Mouse (Mus musculus): ENCODE results near the gene Ppef2. TPM values are rescaled to one million over a fixed set of nuclear protein-coding genes. Genes with fewer than 3 reads are reported as not detected.
A peak's percentile ranks its signal among the peaks of the same experiment; 100 is the strongest.

Gene Ppef2
- polyA plus RNA-seq, 1 experiment from 2014 or later = 0.11 TPM

DNA sequence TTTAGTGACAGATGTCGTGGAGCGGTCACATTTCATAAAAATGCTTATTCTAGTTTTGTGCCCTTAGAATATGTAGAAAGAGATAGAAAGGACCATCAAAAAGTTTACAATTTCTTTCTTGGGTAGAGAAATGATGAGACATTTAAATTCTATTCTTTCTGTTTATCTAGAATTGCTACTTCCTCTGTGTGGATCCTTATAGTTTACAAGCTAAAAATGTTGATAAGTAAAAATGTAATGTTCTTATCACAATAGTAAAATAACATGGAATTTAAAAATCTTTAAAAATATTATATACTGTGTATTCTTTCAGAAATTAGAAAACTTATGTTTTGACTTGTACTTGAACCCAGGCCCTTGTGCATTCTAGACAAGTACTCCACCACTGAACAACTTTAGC lies 11.2 kb downstream of the Ppef2 start:
- no peaks in the 10 kb centered on the region for H3K4me1 ChIP-seq (replicated peaks; ENCODE audit: control insufficient read depth, insufficient read depth, low read length)
- peaks cover under 1% of the 10 kb centered on the region; the same call in 1 of the 2 replicates for H3K9me3 ChIP-seq (ENCODE audit: control insufficient read depth, low read length)
- H3K9ac ChIP-seq (replicated peaks; ENCODE audit: low read depth, low read length) = no peak overlapping the region
- no peaks in the 10 kb centered on the region for H3K36me3 ChIP-seq (ENCODE audit: control insufficient read depth, insufficient read depth)
- ATAC-seq = no peak
- no peak overlapping the region for H3K27ac ChIP-seq (ENCODE audit: low read length)
- no peak overlapping the region for H3K4me3 ChIP-seq (replicated peaks; ENCODE audit: low read length)
- H3K4me2 ChIP-seq (ENCODE audit: low read length) = no peak overlapping the region
- H3K27me3 ChIP-seq (replicated peaks; ENCODE audit: control insufficient read depth, insufficient read depth, low read length) = no peaks in the 10 kb centered on the region
- 100% methylated on average over 2 of the region's 2 CpGs for WGBS

DNA sequence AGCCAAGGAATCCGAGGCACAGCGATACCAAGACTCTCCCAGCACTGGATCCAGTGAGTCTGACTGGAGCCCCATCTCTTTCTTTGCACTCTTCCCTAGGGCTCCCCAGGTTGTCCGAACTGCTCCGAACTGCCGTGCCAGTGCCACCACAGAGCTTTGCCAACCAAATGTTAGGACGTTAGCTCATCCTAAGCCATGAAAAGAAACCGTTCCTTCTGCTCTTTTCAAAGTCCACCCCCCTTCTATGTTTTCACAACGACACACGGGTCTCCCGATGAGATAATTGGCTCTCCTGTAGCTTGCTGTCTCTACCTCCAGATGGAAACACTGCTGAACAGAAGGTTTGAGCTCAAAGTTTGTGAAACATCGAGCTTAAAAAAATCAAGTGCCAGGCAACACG lies 15.3 kb downstream of the Ppef2 start:
- peak; percentile 79 for ATAC-seq
- H3K4me2 ChIP-seq (ENCODE audit: low read length) = no peak overlapping the region
- H3K36me3 ChIP-seq (ENCODE audit: control insufficient read depth, insufficient read depth) = no peaks in the 10 kb centered on the region
- no peaks in the 10 kb centered on the region for H3K4me1 ChIP-seq (replicated peaks; ENCODE audit: control insufficient read depth, insufficient read depth, low read length)
- H3K9ac ChIP-seq (replicated peaks; ENCODE audit: low read depth, low read length) = no peak overlapping the region
- H3K27me3 ChIP-seq (replicated peaks; ENCODE audit: control insufficient read depth, insufficient read depth, low read length) = no peaks in the 10 kb centered on the region
- H3K4me3 ChIP-seq (replicated peaks; ENCODE audit: low read length) = no peak overlapping the region
- no peaks in the 10 kb centered on the region for H3K9me3 ChIP-seq (ENCODE audit: control insufficient read depth, low read length)
- WGBS = 67% methylated on average over 12 of the region's 12 CpGs
- no peak overlapping the region for H3K27ac ChIP-seq (ENCODE audit: low read length)

DNA sequence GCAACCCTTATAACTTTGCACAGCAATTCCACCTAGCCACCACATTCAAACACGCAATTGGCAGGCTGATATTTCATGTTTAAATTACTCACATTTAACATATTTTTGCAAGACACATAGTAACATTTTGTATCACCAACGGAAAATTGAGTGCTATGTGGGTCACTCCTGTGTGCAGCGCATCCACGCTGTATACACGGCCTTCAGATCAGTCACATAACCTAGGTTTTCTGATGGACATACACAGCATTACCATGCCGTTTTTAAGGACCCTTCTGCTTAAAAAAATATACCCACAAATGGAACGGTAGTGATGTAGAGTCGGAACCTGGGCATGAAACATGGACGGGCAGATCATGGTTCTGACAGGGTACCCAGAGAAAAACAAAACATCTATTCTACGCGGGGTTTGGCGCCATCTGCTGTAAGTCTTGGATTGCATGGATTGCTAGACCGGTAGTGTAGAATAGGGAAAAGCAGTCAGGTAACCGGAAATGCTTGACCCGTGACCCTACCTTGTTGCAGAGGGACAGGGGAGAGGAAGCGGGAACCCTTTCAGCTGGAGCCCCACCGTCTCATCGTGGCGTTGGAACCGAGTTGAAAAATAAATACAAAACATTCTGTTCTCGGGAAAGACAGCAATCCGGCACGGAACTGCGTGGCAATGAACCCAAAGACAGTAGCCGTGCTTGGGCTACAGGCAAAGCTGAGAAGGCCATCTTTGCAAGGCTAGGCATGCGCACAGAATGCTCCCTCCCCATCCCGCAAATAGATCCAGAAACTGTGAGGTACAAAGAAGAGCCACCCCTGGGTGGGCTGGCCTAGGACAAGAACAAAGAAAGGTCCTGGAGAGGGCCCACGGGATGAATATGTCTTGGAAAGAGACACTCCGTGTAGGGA lies 16.5 kb downstream of the Ppef2 start:
- ATAC-seq = peak; percentile 65
- Histone ChIP-seq H3K4me3 (replicated peaks; ENCODE audit: low read length) (no peak overlapping the region), H3K9ac (replicated peaks; ENCODE audit: low read depth, low read length) (no peak overlapping the region), H3K9me3 (ENCODE audit: control insufficient read depth, low read length) (no peaks in the 10 kb centered on the region), H3K36me3 (ENCODE audit: control insufficient read depth, insufficient read depth) (no peaks in the 10 kb centered on the region), H3K27me3 (replicated peaks; ENCODE audit: control insufficient read depth, insufficient read depth, low read length) (no peaks in the 10 kb centered on the region), H3K27ac (ENCODE audit: low read length) (no peak overlapping the region), H3K4me2 (ENCODE audit: low read length) (peak overlapping the region; percentile 20), H3K4me1 (replicated peaks; ENCODE audit: control insufficient read depth, insufficient read depth, low read length) (no peaks in the 10 kb centered on the region)
- 41% methylated on average over 29 of the region's 29 CpGs for WGBS

DNA sequence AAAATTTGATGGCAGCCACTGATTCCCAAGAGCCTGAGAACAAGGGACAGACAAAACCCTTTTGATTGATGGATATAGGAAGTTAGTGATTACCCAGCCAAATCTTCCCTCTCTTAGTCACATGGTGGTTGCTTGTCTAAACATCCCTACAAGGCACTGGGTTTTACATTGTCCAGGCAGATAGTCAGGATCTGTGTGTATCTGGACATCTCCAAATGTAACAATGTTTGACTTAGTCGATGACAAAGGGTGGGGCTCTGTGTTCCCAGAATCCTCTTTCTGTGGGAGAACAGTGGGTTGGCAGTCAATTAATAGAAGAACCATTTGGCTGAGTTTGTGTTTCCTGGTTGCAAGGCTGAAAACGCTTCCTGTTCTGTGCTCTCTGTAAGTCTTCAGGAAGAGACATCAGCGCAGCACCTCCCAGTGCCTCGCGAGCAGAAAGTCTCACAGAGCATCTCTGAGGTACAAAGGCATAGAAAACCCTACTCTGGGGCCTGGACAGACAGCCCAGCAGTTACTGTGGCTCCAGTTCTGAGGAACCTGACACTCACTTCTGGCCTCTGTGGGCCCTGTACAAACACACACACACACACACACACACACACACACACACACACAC lies 21.0 kb downstream of the Ppef2 start:
- no peak overlapping the region for H3K27ac ChIP-seq (ENCODE audit: low read length)
- ATAC-seq = no peak
- H3K9me3 ChIP-seq (ENCODE audit: control insufficient read depth, low read length) = no peaks in the 10 kb centered on the region
- no peaks in the 10 kb centered on the region for H3K4me1 ChIP-seq (replicated peaks; ENCODE audit: control insufficient read depth, insufficient read depth, low read length)
- H3K9ac ChIP-seq (replicated peaks; ENCODE audit: low read depth, low read length) = no peak overlapping the region
- H3K4me3 ChIP-seq (replicated peaks; ENCODE audit: low read length) = no peak overlapping the region
- H3K27me3 ChIP-seq (replicated peaks; ENCODE audit: control insufficient read depth, insufficient read depth, low read length) = no peaks in the 10 kb centered on the region
- no peaks in the 10 kb centered on the region for H3K36me3 ChIP-seq (ENCODE audit: control insufficient read depth, insufficient read depth)
- H3K4me2 ChIP-seq (ENCODE audit: low read length) = no peak overlapping the region
- WGBS = 73% methylated on average over 5 of the region's 5 CpGs

DNA sequence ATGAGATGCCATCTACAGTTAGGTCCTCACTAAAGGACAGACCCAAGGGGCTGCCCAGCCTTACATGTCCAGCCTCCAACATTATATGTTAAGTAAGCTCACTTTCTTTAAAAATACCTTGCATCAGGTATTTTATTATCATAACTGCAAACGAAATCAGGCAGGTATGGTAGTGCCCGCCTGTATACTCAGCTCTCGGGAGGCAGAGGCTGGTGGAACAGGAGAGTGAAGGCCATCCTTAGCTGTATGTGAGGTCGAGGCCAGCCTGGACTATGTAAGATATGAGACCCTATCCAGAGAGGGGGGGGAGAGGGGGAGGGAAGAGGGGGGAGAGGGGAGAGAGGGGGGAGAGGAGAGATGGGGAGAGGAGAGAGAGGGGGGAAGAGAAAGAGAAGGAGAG lies 22.7 kb downstream of the Ppef2 start:
- Histone ChIP-seq H3K9ac (replicated peaks; ENCODE audit: low read depth, low read length) (no peak overlapping the region), H3K4me2 (ENCODE audit: low read length) (no peak overlapping the region), H3K27me3 (replicated peaks; ENCODE audit: control insufficient read depth, insufficient read depth, low read length) (no peaks in the 10 kb centered on the region), H3K27ac (ENCODE audit: low read length) (no peak overlapping the region), H3K4me1 (replicated peaks; ENCODE audit: control insufficient read depth, insufficient read depth, low read length) (no peaks in the 10 kb centered on the region), H3K4me3 (replicated peaks; ENCODE audit: low read length) (no peak overlapping the region), H3K9me3 (ENCODE audit: control insufficient read depth, low read length) (no peaks in the 10 kb centered on the region), H3K36me3 (ENCODE audit: control insufficient read depth, insufficient read depth) (no peaks in the 10 kb centered on the region)
- 87% methylated on average over 4 of the region's 4 CpGs for WGBS
- no peak for ATAC-seq

DNA sequence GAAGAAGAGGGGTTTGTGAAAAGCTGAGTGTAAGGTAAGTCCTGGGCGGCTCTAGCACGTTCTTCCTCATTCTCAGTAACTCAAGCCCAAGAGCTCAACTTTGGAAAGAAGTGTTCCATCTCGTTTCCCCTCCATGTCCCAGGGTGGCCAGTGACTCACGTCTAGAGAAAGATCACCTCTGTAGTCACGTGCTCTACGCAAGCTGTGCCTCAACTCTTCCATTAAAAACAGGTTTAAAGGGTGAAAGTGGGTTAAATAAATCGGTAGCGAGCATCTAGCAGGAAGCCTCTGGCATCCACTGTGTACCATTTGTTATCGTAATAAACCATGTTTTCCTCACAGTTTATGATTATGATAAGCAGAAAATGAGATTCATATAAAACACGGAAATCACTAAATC lies 24.2 kb downstream of the Ppef2 start:
- Histone ChIP-seq H3K9me3 (ENCODE audit: control insufficient read depth, low read length) (no peaks in the 10 kb centered on the region), H3K9ac (replicated peaks; ENCODE audit: low read depth, low read length) (no peak overlapping the region), H3K27me3 (replicated peaks; ENCODE audit: control insufficient read depth, insufficient read depth, low read length) (no peaks in the 10 kb centered on the region), H3K36me3 (ENCODE audit: control insufficient read depth, insufficient read depth) (no peaks in the 10 kb centered on the region), H3K4me1 (replicated peaks; ENCODE audit: control insufficient read depth, insufficient read depth, low read length) (no peaks in the 10 kb centered on the region), H3K4me3 (replicated peaks; ENCODE audit: low read length) (no peak overlapping the region), H3K4me2 (ENCODE audit: low read length) (no peak overlapping the region), H3K27ac (ENCODE audit: low read length) (no peak overlapping the region)
- 83% methylated on average over 10 of the region's 10 CpGs for WGBS
- ATAC-seq = no peak

DNA sequence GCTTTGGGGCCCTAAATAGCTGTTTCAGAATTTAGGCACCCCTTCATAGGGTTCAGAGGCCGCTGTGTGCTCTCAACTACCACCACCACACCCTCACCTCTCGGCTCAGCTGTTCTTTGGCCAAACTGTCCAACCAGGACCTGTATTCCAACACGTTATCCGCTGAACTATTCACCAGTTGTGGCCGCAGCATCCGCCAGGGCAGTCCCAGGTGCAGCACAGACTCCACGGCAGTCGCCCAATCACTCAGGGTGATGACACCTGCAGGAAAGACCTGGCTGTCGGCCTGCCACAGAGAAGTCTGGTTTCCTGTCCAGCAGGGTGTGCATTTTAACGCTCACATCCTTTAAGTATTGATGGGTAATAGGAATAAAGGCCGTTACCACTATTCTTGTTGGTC lies 25.8 kb downstream of the Ppef2 start:
- Histone ChIP-seq H3K4me2 (ENCODE audit: low read length) (no peak overlapping the region), H3K27me3 (replicated peaks; ENCODE audit: control insufficient read depth, insufficient read depth, low read length) (no peaks in the 10 kb centered on the region), H3K36me3 (ENCODE audit: control insufficient read depth, insufficient read depth) (no peaks in the 10 kb centered on the region), H3K9ac (replicated peaks; ENCODE audit: low read depth, low read length) (no peak overlapping the region), H3K9me3 (ENCODE audit: control insufficient read depth, low read length) (no peaks in the 10 kb centered on the region), H3K4me3 (replicated peaks; ENCODE audit: low read length) (no peak overlapping the region), H3K4me1 (replicated peaks; ENCODE audit: control insufficient read depth, insufficient read depth, low read length) (no peaks in the 10 kb centered on the region), H3K27ac (ENCODE audit: low read length) (no peak overlapping the region)
- 85% methylated on average over 11 of the region's 11 CpGs for WGBS
- ATAC-seq = no peak

DNA sequence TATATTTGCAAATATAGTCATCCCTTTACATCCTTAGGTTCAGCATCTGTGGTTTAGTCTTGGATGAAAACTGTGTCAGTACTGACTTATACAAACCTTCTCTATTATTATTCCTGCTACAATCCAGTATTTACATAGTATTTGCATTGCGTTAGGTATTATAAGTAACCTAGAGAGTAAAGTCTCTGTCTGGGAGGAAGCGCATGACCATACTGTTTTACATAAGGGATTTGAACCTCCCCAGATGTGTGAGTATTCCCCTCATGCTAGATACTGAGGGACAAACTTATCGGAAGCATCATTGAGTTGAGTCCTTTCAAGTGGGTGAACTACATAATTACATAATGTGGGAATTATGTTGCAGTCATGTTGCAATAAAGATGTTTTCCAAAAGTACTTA lies 26.6 kb downstream of the Ppef2 start:
- Histone ChIP-seq H3K27ac (ENCODE audit: low read length) (no peak overlapping the region), H3K9ac (replicated peaks; ENCODE audit: low read depth, low read length) (no peak overlapping the region), H3K4me2 (ENCODE audit: low read length) (no peak overlapping the region), H3K9me3 (ENCODE audit: control insufficient read depth, low read length) (no peaks in the 10 kb centered on the region), H3K27me3 (replicated peaks; ENCODE audit: control insufficient read depth, insufficient read depth, low read length) (no peaks in the 10 kb centered on the region), H3K4me3 (replicated peaks; ENCODE audit: low read length) (no peak overlapping the region), H3K4me1 (replicated peaks; ENCODE audit: control insufficient read depth, insufficient read depth, low read length) (no peaks in the 10 kb centered on the region), H3K36me3 (ENCODE audit: control insufficient read depth, insufficient read depth) (no peaks in the 10 kb centered on the region)
- WGBS = 98% methylated on average over 3 of the region's 3 CpGs
- no peak for ATAC-seq

DNA sequence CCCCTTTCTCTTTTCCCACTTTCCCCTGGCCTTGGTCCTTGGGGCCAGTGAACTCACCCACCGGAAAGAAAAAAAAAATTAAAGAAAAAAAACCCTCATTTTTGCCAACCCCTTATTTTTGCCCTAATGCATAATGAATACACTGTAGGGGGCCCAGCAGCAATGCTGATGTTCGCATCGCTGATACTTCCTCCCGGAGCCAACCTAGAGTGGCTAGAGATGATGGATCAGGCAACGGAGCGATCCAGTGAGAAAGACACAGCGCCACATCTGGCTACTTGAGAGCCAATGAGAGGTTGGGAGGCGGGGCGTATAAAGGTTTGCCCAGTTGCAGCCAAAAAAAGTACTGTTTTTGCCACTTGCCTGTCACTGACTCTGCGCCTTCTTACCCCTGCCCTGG lies 27.3 kb downstream of the Ppef2 start:
- Histone ChIP-seq H3K27me3 (replicated peaks; ENCODE audit: control insufficient read depth, insufficient read depth, low read length) (no peaks in the 10 kb centered on the region), H3K9ac (replicated peaks; ENCODE audit: low read depth, low read length) (no peak overlapping the region), H3K36me3 (ENCODE audit: control insufficient read depth, insufficient read depth) (no peaks in the 10 kb centered on the region), H3K9me3 (ENCODE audit: control insufficient read depth, low read length) (no peaks in the 10 kb centered on the region), H3K27ac (ENCODE audit: low read length) (no peak overlapping the region), H3K4me1 (replicated peaks; ENCODE audit: control insufficient read depth, insufficient read depth, low read length) (no peaks in the 10 kb centered on the region), H3K4me2 (ENCODE audit: low read length) (no peak overlapping the region), H3K4me3 (replicated peaks; ENCODE audit: low read length) (no peak overlapping the region)
- WGBS = 26% methylated on average over 10 of the region's 10 CpGs
- no peak for ATAC-seq

All from forebrain, embryonic 16.5 days (tissue).